Mouse (Mus musculus) limb, embryonic 13.5 days (tissue): Measurements from ENCODE around the gene Lpar1. TPM values are rescaled to one million over a fixed set of nuclear protein-coding genes. Genes with fewer than 3 reads are reported as not detected.

Experiments used
- ATAC-seq: fragments of 200-750 bp; cut with Nextera tagmentation; 2 replicates; pipeline ENCODE4 v1.8.0; 2017; ENCODE audit warnings: low read depth, moderate number of reproducible peaks, moderate TSS enrichment; ENCODE audit not compliant: low FRiP score
- H3K27ac ChIP-seq: fragments of 300-500 bp; sonication (generic); 2 replicates; pipeline ENCODE4 v1.5.1; 2015; ENCODE audit warnings: inconsistent platforms, mild to moderate bottlenecking, moderate library complexity
- H3K27me3 ChIP-seq: fragments of 300-500 bp; sonication (generic); 2 replicates; pipeline ENCODE4 v1.6.1; 2015; ENCODE audit warnings: mild to moderate bottlenecking, inconsistent platforms
- H3K36me3 ChIP-seq: fragments of 300-500 bp; sonication (generic); 2 replicates; pipeline ENCODE4 v1.6.1; 2015; ENCODE audit warnings: inconsistent platforms, mild to moderate bottlenecking, moderate library complexity
- H3K4me1 ChIP-seq: fragments of 300-500 bp; sonication (generic); 2 replicates; pipeline ENCODE4 v1.6.1; 2015; ENCODE audit warnings: inconsistent platforms
- H3K4me2 ChIP-seq: fragments of 300-500 bp; sonication (generic); replicated peaks from 2 replicates; pipeline ENCODE4 v1.6.1; 2015; ENCODE audit warnings: inconsistent platforms, mild to moderate bottlenecking, moderate library complexity
- H3K4me3 ChIP-seq: fragments of 300-500 bp; sonication (generic); 2 replicates; pipeline ENCODE4 v1.5.1; 2015; ENCODE audit warnings: moderate library complexity, mild to moderate bottlenecking, inconsistent platforms
- H3K9ac ChIP-seq: fragments of 300-500 bp; sonication (generic); 2 replicates; pipeline ENCODE4 v1.6.1; 2015; ENCODE audit warnings: mild to moderate bottlenecking, inconsistent platforms
- H3K9me3 ChIP-seq: fragments of 300-500 bp; sonication (generic); 2 replicates; pipeline ENCODE4 v1.6.1; 2016; ENCODE audit warnings: inconsistent platforms
- WGBS: fragments of 180-500 bp; shearing (Covaris S2); methylation state at CpG from one replicate; pipeline ENCODE4 v1.1.7; 2015; 5-methylcytosine and 5-hydroxymethylcytosine counted together
- polyA plus RNA-seq: library from polyadenylated mRNA; unstranded; fragments of >200 nt; fragmentation: Nextera tagmentation; extraction: Ambion mirVana; gene quantifications from 2 replicates; pipeline ENCODE4 v1.2.1, GENCODE M21; 2015

The Lpar1 gene
- polyA plus RNA-seq, 1 experiment from 2014 or later = 236 TPM

DNA sequence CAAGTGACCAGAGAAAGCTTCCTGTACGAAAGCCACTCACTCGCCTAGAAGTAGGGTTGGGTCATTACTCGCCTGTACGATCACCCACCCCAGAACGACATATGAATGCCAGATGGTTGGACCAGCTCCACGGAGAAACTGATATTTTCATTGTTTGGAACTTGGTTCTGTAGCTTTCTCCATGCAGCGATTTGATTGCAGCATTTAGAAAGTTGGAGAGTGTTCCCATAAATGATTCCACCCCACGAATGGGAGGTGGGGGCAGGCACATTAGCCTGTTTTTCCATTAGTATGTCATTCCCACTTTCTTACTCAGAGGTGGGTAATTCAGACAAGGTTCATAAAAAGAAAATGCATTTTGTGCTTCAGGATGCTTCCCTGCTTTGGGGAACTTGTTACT is 14.8 kb upstream of the Lpar1 start:
- peak overlapping the region; percentile 3; the same call in 1 of the 2 replicates for H3K4me2 ChIP-seq
- H3K27me3 ChIP-seq = no peaks in the 10 kb centered on the region
- H3K4me1 ChIP-seq = peaks cover 12% of the 10 kb centered on the region; the same call in 1 of the 2 replicates
- no peaks in the 10 kb centered on the region for H3K36me3 ChIP-seq
- ATAC-seq = peak; percentile 79; the same call in 1 of the 2 replicates
- H3K9ac ChIP-seq = no peak overlapping the region
- no peak overlapping the region for H3K4me3 ChIP-seq
- no peaks in the 10 kb centered on the region for H3K9me3 ChIP-seq
- WGBS = 17% methylated on average over 8 of the region's 8 CpGs
- H3K27ac ChIP-seq = peak overlapping the region; percentile 49; the same call in 1 of the 2 replicates

DNA sequence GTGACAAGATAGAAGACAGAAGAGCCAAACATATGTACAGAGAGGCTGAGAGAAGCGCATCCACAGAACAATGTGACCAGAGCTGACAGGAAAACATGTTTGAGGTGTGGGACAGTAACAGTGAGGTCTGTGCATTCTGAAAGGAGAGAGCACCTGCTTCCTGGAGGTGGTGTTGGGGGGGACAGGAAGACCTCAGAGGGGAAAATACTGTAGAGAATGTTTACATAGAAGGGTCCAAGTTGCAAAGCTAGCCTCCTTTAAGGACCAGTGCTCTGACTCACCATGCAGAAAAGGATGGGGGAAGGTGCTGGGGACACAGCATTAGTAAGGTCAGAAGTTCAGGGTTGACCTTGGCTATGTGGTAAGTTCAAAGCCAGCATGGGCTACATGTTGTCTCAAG is 9.1 kb upstream of the Lpar1 start:
- no peaks in the 10 kb centered on the region for H3K4me1 ChIP-seq
- H3K27ac ChIP-seq = no peak overlapping the region
- WGBS = 97% methylated on average over 1 of the region's 1 CpGs
- H3K4me3 ChIP-seq = no peak overlapping the region
- H3K27me3 ChIP-seq = no peaks in the 10 kb centered on the region
- no peak for ATAC-seq
- H3K36me3 ChIP-seq = no peaks in the 10 kb centered on the region
- no peaks in the 10 kb centered on the region for H3K9me3 ChIP-seq
- H3K4me2 ChIP-seq = no peak overlapping the region
- no peak overlapping the region for H3K9ac ChIP-seq

DNA sequence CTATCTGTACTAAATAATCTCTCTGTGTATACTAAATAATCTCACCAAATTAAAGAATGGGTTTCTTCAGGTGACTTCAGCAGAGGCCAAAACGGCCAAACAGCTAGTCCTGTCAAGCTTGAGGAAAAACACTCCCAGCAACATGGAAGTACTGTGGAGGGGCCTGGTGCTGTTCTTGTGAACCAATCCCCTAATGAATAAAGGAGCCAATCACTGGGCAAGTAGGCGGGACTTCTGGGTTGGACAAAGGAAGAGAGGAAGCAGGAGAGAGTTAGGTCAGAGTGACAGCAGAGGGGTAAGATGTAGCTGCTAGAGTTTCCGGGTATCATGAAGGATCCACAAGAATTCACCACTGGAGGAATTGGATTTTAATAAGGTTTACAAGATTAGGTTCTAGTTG is 3.3 kb upstream of the Lpar1 start:
- Histone ChIP-seq H3K4me3 (no peak overlapping the region), H3K4me1 (peaks cover 10% of the 10 kb centered on the region), H3K27me3 (no peaks in the 10 kb centered on the region), H3K36me3 (no peaks in the 10 kb centered on the region), H3K27ac (no peak overlapping the region), H3K4me2 (no peak overlapping the region), H3K9ac (no peak overlapping the region), H3K9me3 (no peaks in the 10 kb centered on the region)
- no peak for ATAC-seq
- WGBS = 67% methylated on average over 3 of the region's 3 CpGs

DNA sequence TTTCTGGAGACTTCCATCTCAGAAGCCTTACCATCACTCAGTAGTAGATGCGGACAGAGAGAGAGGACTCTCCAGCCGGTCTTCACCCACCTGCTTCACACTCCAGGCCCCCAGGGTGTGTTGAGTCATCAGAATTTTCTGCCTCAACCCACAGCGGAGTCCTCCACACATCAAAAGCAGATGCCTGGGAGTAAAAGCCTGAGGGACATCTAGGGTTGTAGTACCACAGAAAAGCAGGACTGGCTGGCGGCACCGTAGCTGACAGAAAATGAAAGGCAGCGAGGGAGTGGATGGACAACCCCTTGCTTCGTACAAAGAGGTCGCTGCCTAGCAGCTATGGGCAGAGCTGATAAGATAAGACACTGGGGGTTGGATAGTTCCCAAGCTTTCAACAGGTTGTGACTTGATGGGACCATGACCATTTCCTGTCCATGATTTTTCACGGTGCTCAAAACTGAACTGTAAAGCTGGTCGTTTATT is 701 bp upstream of the Lpar1 start:
- H3K9ac ChIP-seq = peak overlapping the region; percentile 93
- 22% methylated on average over 10 of the region's 10 CpGs for WGBS
- ATAC-seq = no peak
- H3K4me1 ChIP-seq = peaks cover 29% of the 10 kb centered on the region
- H3K27ac ChIP-seq = peak overlapping the region; percentile 97
- H3K4me2 ChIP-seq = peak overlapping the region; percentile 86
- no peaks in the 10 kb centered on the region for H3K27me3 ChIP-seq
- H3K36me3 ChIP-seq = no peaks in the 10 kb centered on the region
- peak overlapping the region; percentile 81 for H3K4me3 ChIP-seq
- no peaks in the 10 kb centered on the region for H3K9me3 ChIP-seq

DNA sequence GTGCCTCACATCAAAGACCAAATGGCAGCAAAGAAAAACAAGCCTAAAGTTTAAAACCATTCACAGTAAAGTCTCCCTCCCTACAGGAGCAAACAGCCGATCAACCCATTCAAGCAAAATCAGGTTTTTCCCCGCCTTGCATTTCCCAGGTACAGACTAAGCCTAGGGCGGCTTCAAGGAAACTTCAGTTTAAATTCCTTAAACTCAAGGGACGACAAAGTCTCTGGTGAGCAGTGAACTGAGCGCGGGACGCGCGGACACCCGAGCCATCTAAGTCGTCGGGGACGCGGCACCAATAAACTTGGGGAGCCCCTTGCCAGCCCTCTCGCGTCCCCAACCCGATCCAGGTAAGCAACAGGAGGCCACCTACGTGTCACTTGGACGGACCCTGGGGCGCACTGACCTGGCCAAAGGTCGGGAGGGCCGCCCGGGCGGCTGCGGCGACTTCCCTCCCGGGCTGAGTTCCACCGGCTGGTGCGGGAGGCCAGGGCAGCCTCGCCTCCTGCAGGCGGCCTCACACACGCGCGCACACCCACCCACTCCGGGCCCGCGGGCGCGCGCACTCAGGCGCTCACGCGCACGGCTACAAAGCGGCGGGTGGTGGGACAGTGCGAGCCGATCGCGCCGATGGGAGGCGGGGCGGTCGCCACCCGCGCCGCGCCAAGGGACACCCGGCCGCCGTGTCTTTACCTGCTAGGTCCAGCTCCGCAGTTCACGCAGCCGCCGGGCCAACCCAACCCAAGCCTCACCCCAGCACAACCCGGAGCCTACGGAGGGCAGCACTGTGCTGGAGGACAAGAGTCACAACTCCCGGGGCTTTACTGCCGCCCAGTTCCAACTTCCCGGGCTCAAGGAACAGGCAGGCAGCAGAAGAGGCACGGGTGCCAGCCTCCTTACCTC is 717 bp downstream of the Lpar1 start:
- H3K4me1 ChIP-seq = peaks cover 42% of the 10 kb centered on the region
- ATAC-seq = peak; percentile 89
- no peaks in the 10 kb centered on the region for H3K9me3 ChIP-seq
- peak overlapping the region; percentile 81 for H3K4me3 ChIP-seq
- H3K4me2 ChIP-seq = peak overlapping the region; percentile 86
- WGBS = under 1% methylated on average over 71 of the region's 71 CpGs
- peak overlapping the region; percentile 93 for H3K9ac ChIP-seq
- no peaks in the 10 kb centered on the region for H3K27me3 ChIP-seq
- peaks cover 5% of the 10 kb centered on the region; the same call in 1 of the 2 replicates for H3K36me3 ChIP-seq
- peak overlapping the region; percentile 97 for H3K27ac ChIP-seq

DNA sequence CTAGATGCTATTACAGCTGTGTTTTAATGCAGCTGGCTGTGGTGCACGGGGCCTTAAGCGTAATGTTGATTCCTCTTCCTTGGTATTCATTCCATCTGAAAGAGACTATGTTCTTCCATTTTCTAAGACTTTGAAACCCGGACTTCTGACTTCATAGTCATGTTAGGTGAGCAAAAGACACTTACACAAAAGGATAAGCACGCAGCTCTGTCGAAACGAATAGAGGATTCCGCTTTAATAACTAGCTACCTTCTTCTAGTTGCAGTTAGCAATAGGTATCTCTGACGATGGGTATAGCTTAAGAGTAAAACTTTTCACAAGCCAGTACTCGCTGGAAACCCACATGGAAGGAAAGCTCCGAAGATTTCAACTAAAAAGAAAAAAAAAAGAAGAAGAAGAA is 1.5 kb downstream of the Lpar1 start:
- Histone ChIP-seq H3K4me2 (peak overlapping the region; percentile 86), H3K4me1 (peaks cover 49% of the 10 kb centered on the region), H3K9ac (peak overlapping the region; percentile 93), H3K27ac (peak overlapping the region; percentile 97), H3K4me3 (peak overlapping the region; percentile 81), H3K27me3 (no peaks in the 10 kb centered on the region), H3K36me3 (peaks cover 13% of the 10 kb centered on the region), H3K9me3 (no peaks in the 10 kb centered on the region)
- no peak for ATAC-seq
- 4% methylated on average over 10 of the region's 10 CpGs for WGBS

DNA sequence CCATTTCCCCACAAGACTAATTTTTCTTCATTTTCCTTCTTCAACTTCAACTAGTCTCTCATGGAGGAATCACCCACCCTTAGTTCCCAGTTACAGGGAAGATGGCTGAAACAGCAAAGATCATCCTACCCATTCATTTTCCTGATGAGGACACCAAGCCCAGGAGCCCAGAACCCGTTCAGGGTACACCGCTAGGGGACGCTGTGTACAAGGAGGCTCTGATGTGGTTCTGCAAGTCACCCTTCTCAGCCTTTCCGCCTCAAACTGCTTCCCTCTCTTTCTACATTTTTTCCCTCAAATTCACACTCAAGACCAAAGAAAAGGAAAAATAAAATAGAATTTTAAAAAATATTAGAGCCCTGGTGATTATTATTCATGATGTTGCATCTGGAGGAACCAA is 1.9 kb downstream of the Lpar1 start:
- Histone ChIP-seq H3K4me2 (peak overlapping the region; percentile 86), H3K27me3 (no peaks in the 10 kb centered on the region), H3K9me3 (no peaks in the 10 kb centered on the region), H3K27ac (peak overlapping the region; percentile 97), H3K4me1 (peaks cover 53% of the 10 kb centered on the region), H3K9ac (peak overlapping the region; percentile 93), H3K4me3 (peak overlapping the region; percentile 81), H3K36me3 (peaks cover 16% of the 10 kb centered on the region)
- 4% methylated on average over 4 of the region's 4 CpGs for WGBS
- 0 out of 2 replicates have a peak, but pooled peaks have one; percentile 44 for ATAC-seq

DNA sequence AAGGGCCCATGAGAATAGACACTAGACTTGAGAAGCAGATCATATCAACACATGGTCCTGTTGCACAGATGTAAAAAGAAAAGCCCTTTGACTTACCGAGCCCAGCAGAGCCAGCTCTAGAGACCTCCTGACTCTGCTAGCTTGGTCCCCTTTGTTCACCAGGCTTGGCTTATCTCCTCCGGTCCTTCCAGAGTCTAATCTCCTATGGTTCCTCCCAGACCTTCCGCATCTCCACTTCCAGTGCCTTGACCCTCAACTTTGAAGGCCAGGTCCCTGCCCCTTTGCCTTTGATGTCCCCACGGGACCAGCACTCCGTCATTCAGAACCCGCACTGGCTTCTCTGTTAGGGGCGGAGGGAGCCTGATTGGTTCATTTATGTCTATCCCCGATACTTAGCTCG is 6.0 kb downstream of the Lpar1 start:
- no peaks in the 10 kb centered on the region for H3K27me3 ChIP-seq
- peaks cover 52% of the 10 kb centered on the region for H3K36me3 ChIP-seq
- peak overlapping the region; percentile 65; the same call in 1 of the 2 replicates for H3K27ac ChIP-seq
- no peak for ATAC-seq
- no peaks in the 10 kb centered on the region for H3K9me3 ChIP-seq
- 0 out of 2 replicates have a peak overlapping the region, but pooled peaks have one; percentile 31 for H3K9ac ChIP-seq
- H3K4me1 ChIP-seq = peaks cover 73% of the 10 kb centered on the region
- H3K4me3 ChIP-seq = no peak overlapping the region
- WGBS = 35% methylated on average over 9 of the region's 9 CpGs
- peak overlapping the region; percentile 44 for H3K4me2 ChIP-seq

DNA sequence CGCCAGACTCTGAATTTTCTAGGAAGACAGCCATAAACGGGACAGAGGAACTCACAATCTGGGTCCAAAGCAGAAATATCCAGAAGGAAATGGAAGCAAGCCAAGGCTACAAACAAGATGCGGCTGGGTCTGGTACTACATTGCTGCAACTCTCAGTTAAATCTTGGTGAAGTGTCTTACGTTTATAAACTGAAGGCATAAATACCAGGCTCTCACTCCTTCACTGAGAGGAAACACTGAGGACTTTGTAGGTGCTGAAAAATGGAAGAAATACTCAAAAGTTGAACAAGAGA is 6.5 kb downstream of the Lpar1 start:
- no peaks in the 10 kb centered on the region for H3K27me3 ChIP-seq
- H3K9me3 ChIP-seq = no peaks in the 10 kb centered on the region
- H3K9ac ChIP-seq = peak overlapping the region; percentile 43; the same call in 1 of the 2 replicates
- H3K36me3 ChIP-seq = peaks cover 57% of the 10 kb centered on the region
- peaks cover 76% of the 10 kb centered on the region for H3K4me1 ChIP-seq
- H3K4me3 ChIP-seq = no peak overlapping the region
- peak overlapping the region; percentile 65; the same call in 1 of the 2 replicates for H3K27ac ChIP-seq
- WGBS = 36% methylated on average over 4 of the region's 4 CpGs
- ATAC-seq = no peak
- peak overlapping the region; percentile 44; the same call in 1 of the 2 replicates for H3K4me2 ChIP-seq

DNA sequence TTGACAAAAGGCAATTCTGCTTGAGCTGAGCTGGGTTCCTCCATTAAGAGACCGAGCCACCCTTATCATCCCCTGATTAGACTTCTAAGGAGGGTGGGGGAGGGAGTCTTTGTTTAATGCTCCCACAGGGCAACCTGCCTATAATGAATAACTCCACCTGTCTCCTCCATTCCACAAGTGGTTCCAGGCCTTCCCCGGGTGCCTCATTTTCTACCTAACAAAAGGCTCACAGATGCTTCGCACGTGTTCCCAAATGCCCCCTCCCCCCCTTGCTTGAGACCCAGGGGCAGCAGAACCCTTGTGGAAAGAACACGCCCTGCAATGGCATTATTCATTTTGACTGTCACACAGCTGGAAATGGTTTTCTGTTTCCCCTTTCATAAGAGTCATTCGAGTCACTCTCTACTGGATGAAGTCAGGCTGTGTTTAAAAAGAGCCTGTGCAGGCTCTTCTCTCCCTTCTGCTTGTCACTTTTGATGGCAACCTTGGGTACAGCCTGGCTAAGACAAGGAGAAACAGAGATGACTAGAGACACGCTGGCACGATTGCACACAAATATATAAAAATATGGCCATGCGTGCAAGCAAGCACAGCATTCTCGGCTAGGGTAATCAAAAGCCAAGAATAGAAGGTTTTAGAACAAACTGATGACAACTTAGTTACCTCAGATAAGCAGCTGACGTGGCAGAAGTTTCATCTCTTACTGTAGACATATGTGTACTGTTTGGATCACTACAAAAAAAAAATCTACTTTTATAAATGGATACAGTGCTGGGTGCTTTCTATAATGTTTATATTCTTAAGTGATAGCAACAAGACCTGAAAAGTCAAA is 7.0 kb downstream of the Lpar1 start:
- ATAC-seq = peak; percentile 68
- peak overlapping the region; percentile 26 for H3K4me2 ChIP-seq
- H3K27ac ChIP-seq = peak overlapping the region; percentile 65
- H3K4me3 ChIP-seq = no peak overlapping the region
- H3K9me3 ChIP-seq = no peaks in the 10 kb centered on the region
- H3K9ac ChIP-seq = no peak overlapping the region
- 18% methylated on average over 11 of the region's 11 CpGs for WGBS
- H3K36me3 ChIP-seq = peaks cover 58% of the 10 kb centered on the region
- peaks cover 76% of the 10 kb centered on the region for H3K4me1 ChIP-seq
- H3K27me3 ChIP-seq = no peaks in the 10 kb centered on the region

DNA sequence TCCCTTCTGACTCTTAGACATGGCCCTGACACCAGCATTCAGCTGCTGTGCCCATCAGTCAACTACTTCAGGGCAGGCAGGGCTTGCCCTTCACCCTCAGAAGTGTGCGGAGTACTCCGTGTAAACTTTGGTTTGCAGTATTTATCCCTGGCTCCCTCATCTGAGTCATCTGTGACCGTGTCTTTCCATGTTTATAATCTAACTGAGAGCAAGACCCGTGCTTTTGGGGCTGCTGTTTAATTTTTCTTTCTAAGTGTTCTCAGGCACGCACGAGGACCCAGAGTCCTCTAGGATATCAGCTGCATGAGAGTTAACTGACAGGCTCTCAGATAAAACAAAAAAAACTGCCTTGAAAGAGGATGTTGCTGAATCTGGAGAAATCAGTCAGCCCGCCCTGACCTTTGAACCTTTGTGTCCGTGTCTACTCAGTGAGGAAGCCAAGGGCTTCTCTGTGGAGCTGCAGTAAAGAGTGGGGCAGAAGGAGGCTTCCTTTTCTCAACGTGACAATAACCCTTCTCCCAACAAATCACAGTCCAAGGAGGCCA is 7.7 kb downstream of the Lpar1 start:
- Histone ChIP-seq H3K36me3 (peaks cover 63% of the 10 kb centered on the region), H3K4me1 (peaks cover 76% of the 10 kb centered on the region), H3K9me3 (no peaks in the 10 kb centered on the region), H3K4me3 (no peak overlapping the region), H3K4me2 (peak overlapping the region; percentile 26; the same call in 1 of the 2 replicates), H3K9ac (no peak overlapping the region), H3K27me3 (no peaks in the 10 kb centered on the region), H3K27ac (peak overlapping the region; percentile 33; the same call in 1 of the 2 replicates)
- 40% methylated on average over 9 of the region's 9 CpGs for WGBS
- ATAC-seq = no peak; the same call in 1 of the 2 replicates
